Mouse (Mus musculus) frontal cortex, adult 2 months (tissue): ENCODE data around the gene Mrps27. TPM values are rescaled to one million over a fixed set of nuclear protein-coding genes. Genes with fewer than 3 reads are reported as not detected.

Experiments
- DNase-seq, 2 experiments: peaks; one replicate each; pipeline ENCODE4 v3.0.0; 2022; ENCODE audit warnings: low spot score in 1 of 2; ENCODE audit errors: extremely low spot score in 1 of 2
- polyA plus RNA-seq: library from polyadenylated mRNA; depleted of rRNA; stranded (reverse); fragments of >200 nt; gene quantifications from 2 replicates; pipeline ENCODE4 v1.2.3, GENCODE M21; 2012

Mrps27 gene
- polyA plus RNA-seq, 1 experiment = 33.5 TPM

- no peak for DNase-seq
These were observed 41.3 kb downstream of the Mrps27 start for GRCm38 (mm10) chr13:99385911-99386310.

GRCm38 (mm10) chr13:99386341-99386740 lies 41.8 kb downstream of the Mrps27 start:
- no peak for DNase-seq

GRCm38 (mm10) chr13:99387901-99388811 lies 43.6 kb downstream of the Mrps27 start:
- DNase-seq = no peak

GRCm38 (mm10) chr13:99391417-99391816 lies 46.8 kb downstream of the Mrps27 start:
- peak; percentile 22 to 73 for DNase-seq

GRCm38 (mm10) chr13:99393128-99393527 lies 48.5 kb downstream of the Mrps27 start:
- no peak for DNase-seq

- DNase-seq = no peak
These were observed 50.1 kb downstream of the Mrps27 start for GRCm38 (mm10) chr13:99394694-99395093.

GRCm38 (mm10) chr13:99395531-99395930 lies 50.9 kb downstream of the Mrps27 start:
- DNase-seq = peak in 1 of 2 experiments; percentile 37

GRCm38 (mm10) chr13:99397228-99397627 lies 52.6 kb downstream of the Mrps27 start:
- no peak for DNase-seq

- no peak for DNase-seq
These were observed 53.6 kb downstream of the Mrps27 start for GRCm38 (mm10) chr13:99398149-99398701.

- DNase-seq = no peak
These were observed 54.8 kb downstream of the Mrps27 start for GRCm38 (mm10) chr13:99399373-99399772.

GRCm38 (mm10) chr13:99409216-99409615 lies 64.6 kb downstream of the Mrps27 start:
- no peak for DNase-seq

- DNase-seq = no peak
These were observed 66.3 kb downstream of the Mrps27 start for GRCm38 (mm10) chr13:99410611-99411515.

GRCm38 (mm10) chr13:99411761-99412160 lies 67.2 kb downstream of the Mrps27 start:
- DNase-seq = no peak

GRCm38 (mm10) chr13:99412477-99413080 lies 68.0 kb downstream of the Mrps27 start:
- peak in 1 of 2 experiments; percentile 58 for DNase-seq

- no peak for DNase-seq
These were observed 69.1 kb downstream of the Mrps27 start for GRCm38 (mm10) chr13:99413481-99414351.

- no peak for DNase-seq
These were observed 69.8 kb downstream of the Mrps27 start for GRCm38 (mm10) chr13:99414352-99414742.

- DNase-seq = no peak
These were observed 72.0 kb downstream of the Mrps27 start for GRCm38 (mm10) chr13:99416601-99417000.

GRCm38 (mm10) chr13:99423581-99423980 lies 79.0 kb downstream of the Mrps27 start:
- no peak for DNase-seq
